27 mouse cellular contexts compared by ENCODE assay signal in genomic region chr7:69645449-69645848, GRCm38 (mm10).
DNase-seq lines count a peak whose midpoint lies in the region; ATAC-seq lines count a peak whose summit lies in the region.
"Had no signal": no experiment of that assay in that cellular context is flagged by ENCODE, and none has a peak within 500 bp of the region (broad histone marks: within the 10 kb centered on the region; RNA-seq: fewer than 3 reads in every experiment).

No protein-coding gene starts in this region.

- H3K36me3 ChIP-seq in forebrain, embryonic 14.5 days (ENCODE audit: control insufficient read depth, insufficient read depth, low read length), result no peaks in the 10 kb centered on the region
- no peaks in the 10 kb centered on the region for H3K36me3 ChIP-seq in forebrain, embryonic 13.5 days (ENCODE audit: poor library complexity, severe bottlenecking)
- no peaks in the 10 kb centered on the region for H3K36me3 ChIP-seq in kidney, embryonic 16.5 days (ENCODE audit: insufficient read depth, low read length)
- H3K36me3 ChIP-seq: forebrain, embryonic 15.5 days; G1E; heart, embryonic 13.5 days; liver, embryonic 12.5 days; midbrain, embryonic 12.5 days; neural tube, embryonic 12.5 days had no signal

- DNase-seq in forebrain, embryonic 14.5 days (ENCODE audit: low spot score), result peak; percentile 8
- no peak for DNase-seq in kidney, adult 8-10 months
- DNase-seq in embryo, embryonic 10.5 days (ENCODE audit: low spot score), result peak; percentile 6
- peak; percentile 13 for DNase-seq in kidney, postnatal 14 days
- DNase-seq in heart, postnatal 36 days, result no peak
- DNase-seq: adrenal gland, adult 8-10 months; cerebellum, adult 8-10 months; cerebellum, postnatal 36 days; gastrocnemius, adult 2 months; heart, postnatal 10 days; liver, postnatal 0 days; lung, postnatal 36 days; right cerebral cortex, postnatal 4 days; thymus, adult 2 months; thymus, postnatal 36 days had no signal

- H3K9me3 ChIP-seq in forebrain, embryonic 14.5 days (replicated peaks; ENCODE audit: control insufficient read depth, low read length), result no peaks in the 10 kb centered on the region
- H3K9me3 ChIP-seq in forebrain, embryonic 13.5 days (replicated peaks), result no peaks in the 10 kb centered on the region
- no peaks in the 10 kb centered on the region for H3K9me3 ChIP-seq in kidney, embryonic 16.5 days (ENCODE audit: low read length)
- H3K9me3 ChIP-seq: forebrain, embryonic 15.5 days; heart, embryonic 13.5 days; liver, embryonic 12.5 days; midbrain, embryonic 12.5 days; neural tube, embryonic 12.5 days had no signal

- H3K4me2 ChIP-seq in forebrain, embryonic 14.5 days (ENCODE audit: low read length), result no peak overlapping the region
- H3K4me2 ChIP-seq in forebrain, embryonic 13.5 days, result no peak overlapping the region
- no peak overlapping the region for H3K4me2 ChIP-seq in kidney, embryonic 16.5 days (replicated peaks; ENCODE audit: low read depth, low read length)
- H3K4me2 ChIP-seq: forebrain, embryonic 15.5 days; heart, embryonic 13.5 days; liver, embryonic 12.5 days; midbrain, embryonic 12.5 days; neural tube, embryonic 12.5 days had no signal

- H3K4me1 ChIP-seq in forebrain, embryonic 14.5 days (ENCODE audit: control insufficient read depth, insufficient read depth, low read length), result no peaks in the 10 kb centered on the region
- H3K4me1 ChIP-seq in forebrain, embryonic 13.5 days, result no peaks in the 10 kb centered on the region
- H3K4me1 ChIP-seq in kidney, embryonic 16.5 days (ENCODE audit: insufficient read depth, low read length), result peaks cover 4% of the 10 kb centered on the region
- H3K4me1 ChIP-seq: forebrain, embryonic 15.5 days; heart, embryonic 13.5 days; liver, embryonic 12.5 days; midbrain, embryonic 12.5 days; neural tube, embryonic 12.5 days had no signal

- no peak for ATAC-seq in forebrain, embryonic 14.5 days
- ATAC-seq in forebrain, embryonic 13.5 days, result no peak
- ATAC-seq in kidney, embryonic 16.5 days (ENCODE audit: low FRiP score, low TSS enrichment), result peak; percentile 80
- ATAC-seq in granulocyte monocyte progenitor cell, adult 5-6 weeks (replicated peaks; ENCODE audit: poor library complexity, severe bottlenecking), result no peak
- ATAC-seq: forebrain, embryonic 15.5 days; hindbrain, embryonic 16.5 days; intestine, embryonic 16.5 days; liver, embryonic 12.5 days; liver, postnatal 0 days had no signal

- 54% methylated on average over 6 of the region's 6 CpGs for WGBS in forebrain, embryonic 14.5 days
- WGBS in forebrain, embryonic 13.5 days, result 34% methylated on average over 6 of the region's 6 CpGs
- WGBS in kidney, embryonic 16.5 days, result 41% methylated on average over 6 of the region's 6 CpGs

- no peak overlapping the region for H3K27ac ChIP-seq in forebrain, embryonic 14.5 days (ENCODE audit: low read depth, low read length)
- no peak overlapping the region for H3K27ac ChIP-seq in forebrain, embryonic 13.5 days
- no peak overlapping the region for H3K27ac ChIP-seq in kidney, embryonic 16.5 days (ENCODE audit: low read length)
- H3K27ac ChIP-seq: forebrain, embryonic 15.5 days; gastrocnemius, adult 2 months; heart, embryonic 13.5 days; liver, embryonic 12.5 days; midbrain, embryonic 12.5 days; neural tube, embryonic 12.5 days had no signal

- H3K9ac ChIP-seq in forebrain, embryonic 14.5 days (ENCODE audit: low read length), result no peak overlapping the region
- H3K9ac ChIP-seq in forebrain, embryonic 13.5 days, result no peak overlapping the region
- no peak overlapping the region for H3K9ac ChIP-seq in kidney, embryonic 16.5 days (replicated peaks; ENCODE audit: low read length)
- H3K9ac ChIP-seq: forebrain, embryonic 15.5 days; heart, embryonic 13.5 days; liver, embryonic 12.5 days; liver, postnatal 0 days; midbrain, embryonic 12.5 days; neural tube, embryonic 12.5 days had no signal

- no peak overlapping the region for H3K4me3 ChIP-seq in forebrain, embryonic 14.5 days (ENCODE audit: low read depth, low read length)
- no peak overlapping the region for H3K4me3 ChIP-seq in forebrain, embryonic 13.5 days
- H3K4me3 ChIP-seq in kidney, embryonic 16.5 days (ENCODE audit: low read length), result no peak overlapping the region
- H3K4me3 ChIP-seq: forebrain, embryonic 15.5 days; gastrocnemius, adult 2 months; heart, embryonic 13.5 days; liver, embryonic 12.5 days; midbrain, embryonic 12.5 days; myocyte; neural tube, embryonic 12.5 days had no signal

- intact Hi-C loops in heart, postnatal 36 days (cut with DNase I), result no loop called here

- no peaks in the 10 kb centered on the region for H3K27me3 ChIP-seq in forebrain, embryonic 14.5 days (replicated peaks; ENCODE audit: control insufficient read depth, insufficient read depth, low read length)
- no peaks in the 10 kb centered on the region for H3K27me3 ChIP-seq in forebrain, embryonic 13.5 days
- no peaks in the 10 kb centered on the region for H3K27me3 ChIP-seq in kidney, embryonic 16.5 days (ENCODE audit: insufficient read depth, low read length)
- H3K27me3 ChIP-seq: forebrain, embryonic 15.5 days; heart, embryonic 13.5 days; liver, embryonic 12.5 days; neural tube, embryonic 12.5 days had no signal

Comparison
In these comparisons a context has a peak if more than half of its experiments do, and no peak if none do; other contexts are left out.
1. DNase-seq: peak in forebrain, embryonic 14.5 days (single experiment), embryo, embryonic 10.5 days (single experiment) and kidney, postnatal 14 days (single experiment); none in kidney, adult 8-10 months (0 of 2) and heart, postnatal 36 days (0 of 2).